Mouse (Mus musculus): ENCODE measurements around the gene Lpp.

The Lpp gene

DNA sequence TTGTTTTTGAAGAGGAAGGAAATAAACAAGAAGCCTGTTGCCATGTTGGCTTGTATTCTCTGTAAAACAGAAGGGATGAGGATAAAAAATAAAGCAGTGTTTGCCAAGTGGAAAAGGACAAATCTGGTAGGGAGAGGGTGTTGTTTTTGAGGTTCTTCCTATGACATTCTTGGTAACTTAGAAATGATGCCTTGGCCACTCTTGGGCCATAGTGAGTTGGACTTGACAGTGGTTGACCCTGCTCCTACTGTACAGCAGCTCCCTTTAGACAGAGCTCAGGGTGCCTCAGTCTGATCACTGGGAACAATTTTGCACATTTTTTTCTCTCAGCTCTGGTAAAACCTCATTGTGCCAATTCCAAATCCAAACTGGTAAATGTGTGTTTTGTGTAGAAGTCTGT, 270.8 kb downstream of the Lpp start:
- DNase-seq (ENCODE audit: extremely low spot score, low spot score), result no peak

- no peak for DNase-seq (ENCODE audit: extremely low spot score, low spot score)
Measured at GRCm38 (mm10) chr16:24669718-24670460, 276.6 kb downstream of the Lpp start.

GRCm38 (mm10) chr16:24678942-24679341, 285.6 kb downstream of the Lpp start:
- no peak for DNase-seq (ENCODE audit: extremely low spot score, low spot score)

DNA sequence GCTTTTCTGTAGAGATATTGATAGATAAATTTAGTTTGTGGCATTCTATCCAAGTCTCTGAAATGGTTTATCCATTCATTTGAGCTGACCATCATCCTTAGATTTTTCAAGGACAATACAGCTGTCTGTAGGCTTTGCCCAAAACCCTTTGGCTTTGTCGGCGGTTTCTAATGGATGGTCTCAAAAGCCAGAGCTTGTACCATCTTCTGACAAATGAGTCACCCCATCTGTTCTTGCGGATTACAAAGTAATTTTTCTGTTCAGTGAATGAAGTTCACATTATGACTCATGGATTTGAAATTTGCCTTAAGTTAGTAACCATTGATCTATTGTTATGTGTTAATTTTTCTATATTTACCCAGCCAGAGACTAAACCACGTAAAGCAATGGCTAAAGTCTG, 301.8 kb downstream of the Lpp start:
- DNase-seq (ENCODE audit: extremely low spot score, low spot score), result no peak

DNA sequence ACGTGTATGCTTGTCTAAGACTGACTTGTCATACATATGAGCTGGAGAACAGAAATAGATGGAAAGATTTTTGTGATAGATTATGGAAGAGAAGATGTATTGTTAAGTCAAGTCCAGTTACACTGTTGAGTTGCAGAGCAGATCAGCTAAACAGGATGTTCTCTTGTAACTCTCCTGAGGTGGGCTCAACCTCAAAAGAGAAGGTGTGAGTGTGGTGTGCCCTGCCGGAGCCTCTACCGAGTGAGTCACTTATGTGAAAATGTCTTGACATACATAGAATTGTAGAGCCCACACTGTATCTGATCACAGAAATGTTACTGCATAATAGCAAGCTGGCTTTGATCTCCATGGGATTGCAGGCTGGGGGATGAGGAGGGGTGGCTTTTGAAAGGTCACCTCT, 310.9 kb downstream of the Lpp start:
- no peak for DNase-seq (ENCODE audit: extremely low spot score, low spot score)

DNA sequence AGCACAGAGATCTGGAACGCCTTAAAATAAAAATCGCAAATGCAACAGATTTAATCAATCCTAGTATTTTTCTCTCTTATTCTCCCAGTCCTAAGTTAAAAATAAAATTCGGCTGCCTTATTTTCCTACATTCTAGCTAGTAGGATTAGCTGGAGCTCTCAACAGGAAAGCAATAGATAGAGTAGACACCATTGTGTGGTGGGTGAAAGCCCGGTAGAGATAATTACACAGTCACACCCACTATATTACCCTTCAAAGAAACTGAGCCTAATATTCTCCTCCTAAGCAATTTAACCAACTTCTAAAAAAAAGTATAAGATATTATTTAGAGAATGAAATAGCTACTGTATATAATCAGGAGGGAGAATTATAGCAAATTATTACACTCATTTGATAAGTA, 330.3 kb downstream of the Lpp start:
- DNase-seq (ENCODE audit: extremely low spot score, low spot score), result no peak

DNA sequence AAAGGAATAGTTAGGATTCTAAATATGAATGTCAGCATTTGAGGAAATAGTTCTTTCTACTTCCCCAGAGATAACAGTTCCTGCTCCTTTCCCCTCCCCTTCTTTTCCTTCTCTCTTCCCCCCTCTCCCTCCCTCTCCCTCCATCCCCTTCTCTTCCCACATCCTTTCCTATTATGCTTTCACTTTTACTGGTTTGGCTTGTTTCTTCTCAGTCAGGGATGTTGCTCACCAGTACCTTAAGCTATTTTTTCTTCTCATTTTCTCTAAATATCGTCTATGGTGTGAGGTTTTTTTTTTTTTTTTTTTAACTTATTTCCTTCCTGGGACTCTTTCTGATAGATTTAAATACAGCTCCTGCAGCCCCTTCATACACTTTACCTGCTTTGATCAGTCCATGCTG, 339.4 kb downstream of the Lpp start:
- DNase-seq (ENCODE audit: extremely low spot score, low spot score), result no peak

DNA sequence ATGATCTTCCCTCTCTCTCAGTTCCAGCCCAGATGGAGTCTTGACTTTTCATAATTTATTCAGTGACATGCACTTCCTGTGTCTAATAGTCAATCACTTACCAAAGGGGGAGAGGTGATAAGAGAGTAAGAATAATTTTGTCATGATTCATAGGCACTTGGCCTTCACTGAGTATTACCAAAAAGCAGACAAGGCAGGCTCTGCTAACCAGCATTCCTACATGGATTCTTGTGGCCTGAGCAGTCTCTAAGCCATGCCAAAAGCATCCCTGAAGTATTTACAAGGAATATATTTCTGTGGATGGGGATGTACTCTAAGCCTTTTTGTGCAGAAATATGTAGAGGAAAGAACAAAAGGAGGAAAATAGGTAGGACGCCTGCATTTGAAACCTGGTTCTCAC, 340.0 kb downstream of the Lpp start:
- no peak for DNase-seq (ENCODE audit: extremely low spot score, low spot score)

DNA sequence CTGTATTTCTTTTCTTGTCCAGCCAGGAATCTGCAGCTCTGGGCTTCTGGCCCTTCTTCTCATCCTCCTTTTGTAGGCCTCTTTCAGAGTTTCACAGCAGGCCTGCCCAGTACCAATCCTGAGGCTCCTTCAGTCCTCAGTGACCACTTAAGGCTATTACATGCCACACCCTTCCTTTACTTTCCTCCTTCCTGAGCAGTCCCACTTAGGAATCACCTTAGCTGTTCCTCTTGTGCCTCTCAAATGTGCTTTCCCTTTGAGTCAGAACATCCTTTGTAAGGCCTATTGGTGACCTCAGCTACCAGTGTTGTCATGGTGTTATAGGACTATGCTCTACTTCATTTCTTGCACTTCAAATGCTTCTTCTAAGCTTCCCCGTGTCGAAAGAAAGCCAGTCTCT, 342.4 kb downstream of the Lpp start:
- no peak for DNase-seq (ENCODE audit: extremely low spot score, low spot score)

DNA sequence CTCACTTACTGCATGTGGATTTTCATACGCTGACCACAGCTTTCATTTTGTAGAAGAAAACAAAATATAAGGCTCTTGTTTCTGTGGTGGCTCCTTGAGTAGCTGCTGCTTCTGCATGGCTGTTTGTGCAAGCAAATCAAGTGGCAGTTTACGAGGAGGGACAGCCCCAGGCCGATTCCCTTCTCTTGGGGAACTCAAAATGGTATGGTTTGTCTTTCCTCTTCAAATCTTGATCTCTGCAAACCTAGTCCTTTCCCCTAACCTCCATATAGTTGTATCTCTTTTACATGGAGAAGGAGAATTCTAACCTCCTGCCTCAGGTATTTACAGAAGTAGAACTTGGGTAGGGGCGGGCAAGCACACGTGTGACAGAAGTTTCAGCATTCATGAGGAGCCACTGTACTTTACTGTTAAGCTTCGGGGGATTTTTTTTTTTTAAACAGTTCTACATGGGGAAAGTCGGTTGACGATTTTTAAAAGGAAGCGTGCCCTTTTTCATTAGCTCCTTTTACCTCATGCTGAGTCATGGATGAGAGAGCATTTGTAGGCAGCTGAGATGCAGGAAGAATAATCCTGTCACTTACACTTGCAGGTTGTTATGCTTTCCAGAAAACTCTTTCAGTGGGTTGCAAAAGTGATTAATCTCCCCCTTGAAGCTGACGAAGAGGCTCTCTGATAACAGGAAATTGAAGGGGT, 344.2 kb downstream of the Lpp start:
- no peak for DNase-seq (ENCODE audit: extremely low spot score, low spot score)

GRCm38 (mm10) chr16:24740714-24741113, 347.4 kb downstream of the Lpp start:
- no peak for DNase-seq (ENCODE audit: extremely low spot score, low spot score)

GRCm38 (mm10) chr16:24749816-24750215, 356.5 kb downstream of the Lpp start:
- no peak for DNase-seq (ENCODE audit: extremely low spot score, low spot score)

DNA sequence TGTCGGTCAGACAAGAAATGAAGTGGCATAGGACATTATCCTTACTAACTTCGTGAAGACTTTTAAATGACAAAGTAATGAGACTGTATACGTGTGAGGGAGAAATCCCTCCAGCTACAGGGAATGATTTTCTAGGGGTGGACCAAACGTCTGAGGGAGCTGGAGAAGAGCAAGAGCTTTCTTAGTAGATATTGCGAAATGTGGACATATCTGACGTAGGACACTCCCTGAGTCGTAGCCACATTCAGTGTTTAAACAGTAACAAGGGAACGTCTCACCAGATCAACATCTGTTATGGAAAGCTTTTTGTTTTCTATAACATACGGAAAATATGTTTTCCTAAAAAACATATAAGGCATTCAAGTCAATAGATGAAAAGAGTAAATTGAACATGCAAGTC, 362.8 kb downstream of the Lpp start:
- no peak for DNase-seq (ENCODE audit: extremely low spot score, low spot score)

DNA sequence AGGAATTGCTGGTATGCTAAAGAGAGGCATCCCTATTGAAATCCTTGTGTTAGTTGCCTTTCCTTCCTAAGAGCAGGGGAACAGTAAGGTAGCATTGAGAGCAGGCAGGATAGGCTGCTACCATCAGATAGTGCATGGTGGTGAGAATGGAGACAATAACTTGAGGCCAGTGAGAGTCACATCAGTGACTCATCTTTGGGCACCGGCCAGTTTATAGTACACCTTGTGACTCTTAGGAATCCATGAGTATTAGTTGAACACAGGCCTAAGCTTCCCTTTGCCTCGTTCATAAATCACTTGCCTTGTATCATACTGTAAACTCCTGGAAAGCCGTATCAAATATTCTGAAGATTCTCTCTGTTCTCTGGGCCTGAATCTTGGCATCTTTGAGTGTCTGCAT, 372.7 kb downstream of the Lpp start:
- no peak for DNase-seq (ENCODE audit: extremely low spot score, low spot score)

GRCm38 (mm10) chr16:24766596-24766995, 373.3 kb downstream of the Lpp start:
- DNase-seq (ENCODE audit: extremely low spot score, low spot score), result no peak

GRCm38 (mm10) chr16:24777053-24777452, 383.7 kb downstream of the Lpp start:
- DNase-seq (ENCODE audit: extremely low spot score, low spot score), result no peak

- DNase-seq (ENCODE audit: extremely low spot score, low spot score), result no peak
Measured at GRCm38 (mm10) chr16:24778432-24779274, 385.3 kb downstream of the Lpp start.

- no peak for DNase-seq (ENCODE audit: extremely low spot score, low spot score)
Measured at GRCm38 (mm10) chr16:24780545-24780944, 387.2 kb downstream of the Lpp start.

- DNase-seq (ENCODE audit: extremely low spot score, low spot score), result no peak
Measured at GRCm38 (mm10) chr16:24781922-24782321, 388.6 kb downstream of the Lpp start.

- no peak for DNase-seq (ENCODE audit: extremely low spot score, low spot score)
Measured at GRCm38 (mm10) chr16:24785651-24786050, 392.3 kb downstream of the Lpp start.

GRCm38 (mm10) chr16:24788973-24789372, 395.7 kb downstream of the Lpp start:
- DNase-seq (ENCODE audit: extremely low spot score, low spot score), result no peak

DNA sequence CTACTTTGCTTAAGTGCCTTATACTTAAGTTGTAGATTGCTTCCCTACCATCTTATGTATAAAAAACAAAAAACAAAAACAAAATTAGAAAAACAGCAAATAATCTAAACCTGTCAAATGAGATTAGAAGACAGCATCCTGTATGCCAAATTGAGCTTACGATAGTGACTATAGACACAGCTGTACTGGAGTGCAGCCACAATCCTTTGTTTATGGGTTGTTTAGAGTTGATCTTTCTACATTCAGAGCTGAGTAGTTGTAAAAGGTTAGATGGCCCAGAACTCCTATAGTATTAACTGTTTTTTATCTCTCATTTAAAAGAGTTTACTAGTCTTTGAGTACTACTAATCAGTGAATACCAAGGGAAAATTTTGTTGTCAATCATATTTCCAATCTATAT, 398.1 kb downstream of the Lpp start:
- no peak for DNase-seq (ENCODE audit: extremely low spot score, low spot score)
